Mouse (Mus musculus): ENCODE results near the gene Efcab14.

Efcab14 gene

GRCm38 (mm10) chr4:115780269-115780668, 42.7 kb downstream of the Efcab14 start:
- no peak for DNase-seq

DNA sequence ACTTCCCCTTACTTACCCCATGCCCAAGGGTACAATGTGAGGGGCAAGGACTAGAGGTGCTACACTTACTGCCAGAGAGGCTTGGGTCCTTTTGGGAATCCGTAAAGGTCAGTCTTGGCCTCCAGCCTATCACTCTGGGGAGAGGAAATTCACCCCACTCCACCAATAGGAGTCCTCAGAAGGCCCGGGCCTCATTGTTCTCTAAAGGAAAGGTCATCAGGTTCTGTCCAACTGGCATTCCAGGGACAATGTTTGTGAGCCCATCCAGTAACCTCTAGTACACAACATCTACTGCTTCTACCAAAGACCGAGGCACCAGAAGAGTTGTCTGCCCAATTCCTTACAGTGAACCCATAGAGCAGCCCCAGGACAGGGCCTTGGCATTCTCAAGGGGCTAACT, 43.4 kb downstream of the Efcab14 start, which contains the start of gene Tex38:
TSS of gene Tex38 (minus strand) at position 101 of the 400 bp plus-strand sequence.
- no peak for DNase-seq

- DNase-seq: no peak
These were observed 44.7 kb downstream of the Efcab14 start for GRCm38 (mm10) chr4:115782026-115782805.

GRCm38 (mm10) chr4:115784769-115785510, 47.4 kb downstream of the Efcab14 start, which contains the start of gene Atpaf1:
Atpaf1 (plus strand) TSS chr4:115784812.
- DNase-seq: peak; percentile 91

- no peak for DNase-seq
These were observed 48.0 kb downstream of the Efcab14 start for GRCm38 (mm10) chr4:115785511-115786034.

DNA sequence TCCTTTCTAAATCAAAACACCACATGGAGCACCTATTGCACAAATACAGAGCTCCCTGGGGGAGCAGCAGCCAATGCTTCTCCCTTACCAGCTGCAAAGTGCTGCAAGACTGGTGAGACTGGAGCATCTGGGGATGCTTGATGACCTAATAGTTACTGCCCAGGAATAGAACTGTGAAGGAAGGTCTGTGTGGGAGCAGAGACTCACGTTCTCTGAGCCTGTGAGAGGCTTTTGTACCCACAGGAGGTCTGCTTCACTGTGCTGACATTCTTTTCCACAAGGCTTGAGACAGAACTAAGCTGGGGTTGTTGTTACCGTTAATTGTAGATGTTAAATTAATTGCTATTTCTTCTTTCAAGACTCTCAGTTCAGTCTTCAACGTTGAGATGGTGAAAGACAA, 53.3 kb downstream of the Efcab14 start:
- no peak for DNase-seq

DNA sequence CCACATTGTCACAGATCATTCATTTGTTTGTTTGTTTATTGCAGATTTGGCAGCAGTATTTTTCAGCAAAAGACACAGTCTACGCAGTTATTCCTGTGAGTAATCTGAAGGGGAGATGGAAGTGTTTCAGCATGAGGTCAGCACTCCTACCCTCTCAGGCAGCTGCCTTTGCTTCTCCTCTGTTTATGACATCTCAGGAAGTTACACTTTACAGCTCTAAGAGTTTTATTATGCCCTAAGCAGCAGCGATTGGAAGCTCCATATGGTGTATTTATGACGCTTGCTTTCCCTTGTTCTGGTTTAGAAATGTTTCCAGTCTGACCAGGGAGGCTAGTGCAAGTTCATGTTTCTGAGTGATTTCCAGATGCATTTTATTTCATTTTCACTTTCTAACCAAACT, 57.8 kb downstream of the Efcab14 start:
- DNase-seq: no peak

- DNase-seq: no peak
These were observed 62.4 kb downstream of the Efcab14 start for GRCm38 (mm10) chr4:115799981-115800380.

GRCm38 (mm10) chr4:115812326-115812725, 74.8 kb downstream of the Efcab14 start:
- no peak for DNase-seq

DNA sequence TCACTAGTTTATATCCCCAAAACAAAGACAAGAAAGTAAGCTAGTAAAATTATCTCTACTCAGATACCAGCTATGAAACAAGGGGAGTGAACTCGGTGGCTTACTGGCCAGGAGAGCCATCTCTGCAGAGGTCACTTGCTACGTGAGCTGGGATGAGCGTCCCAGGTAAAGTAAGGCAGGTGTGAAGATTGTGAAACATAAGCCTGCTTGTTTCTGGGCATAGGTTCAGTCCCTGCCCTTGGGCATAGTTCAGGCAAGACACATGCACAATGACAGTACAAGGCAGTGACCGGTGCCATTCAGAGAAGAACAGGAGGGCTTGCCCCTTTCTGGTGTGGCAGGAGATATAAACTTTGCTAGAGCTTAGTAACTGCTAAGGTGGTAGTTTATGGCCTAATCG, 78.1 kb downstream of the Efcab14 start:
- DNase-seq: no peak

GRCm38 (mm10) chr4:115820199-115820598, 82.7 kb downstream of the Efcab14 start:
- no peak for DNase-seq

DNA sequence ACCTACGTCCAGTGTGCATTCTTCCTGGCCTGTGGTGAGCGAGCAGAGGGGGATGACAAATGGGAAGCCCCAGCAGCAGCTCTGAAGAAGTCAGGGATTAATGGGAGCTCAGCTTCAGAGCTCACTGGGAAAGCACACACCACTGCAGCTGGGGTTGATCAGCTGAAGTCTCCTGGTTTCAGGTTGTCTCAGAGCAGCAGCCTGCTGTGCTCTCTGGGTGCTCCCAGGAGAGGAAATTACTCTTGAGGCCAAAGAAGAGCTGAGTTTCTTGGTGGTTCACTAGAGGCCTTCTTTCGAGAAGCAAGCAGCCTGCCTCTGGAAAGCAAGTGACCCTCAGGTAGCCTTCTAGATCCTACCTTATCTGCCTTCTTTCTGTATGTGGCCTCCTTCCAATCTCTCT, 83.4 kb downstream of the Efcab14 start:
- DNase-seq: no peak

- no peak for DNase-seq
These were observed 83.9 kb downstream of the Efcab14 start for GRCm38 (mm10) chr4:115821431-115821830.

GRCm38 (mm10) chr4:115821928-115822327, 84.4 kb downstream of the Efcab14 start:
- DNase-seq: no peak

GRCm38 (mm10) chr4:115824178-115824577, 86.6 kb downstream of the Efcab14 start:
- no peak for DNase-seq

DNA sequence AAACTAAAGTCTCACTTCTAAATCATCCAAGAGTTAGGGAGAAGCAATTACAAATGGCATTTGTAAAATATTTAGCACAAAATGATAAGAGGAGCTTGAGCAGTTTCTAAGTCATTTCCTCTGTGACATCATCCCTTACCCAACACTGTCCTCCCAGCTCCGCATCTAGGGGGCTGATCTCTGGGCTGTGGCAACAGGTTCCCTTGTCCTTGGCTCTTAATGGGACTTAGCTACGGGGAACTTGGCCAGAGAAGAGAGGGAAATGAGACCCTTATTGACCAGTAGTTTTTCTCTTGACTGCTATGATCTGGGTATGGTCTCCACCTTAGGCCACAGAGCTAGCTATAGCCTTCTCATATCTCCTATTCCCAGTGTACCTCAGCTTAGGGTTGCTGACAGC, 87.7 kb downstream of the Efcab14 start:
- no peak for DNase-seq

Measured in cerebellum, postnatal 10 days (tissue).